Mouse (Mus musculus) forebrain, embryonic 13.5 days (tissue): ENCODE results near the gene Gm20481. TPM values are rescaled to one million over a fixed set of nuclear protein-coding genes. Genes with fewer than 3 reads are reported as not detected.

ENCODE experiments used
- ATAC-seq: fragments of 200-750 bp; cut with Nextera tagmentation; 2 replicates; pipeline ENCODE4 v1.8.0; 2017
- H3K27ac ChIP-seq: fragments of 300-500 bp; sonication (generic); 2 replicates; pipeline ENCODE4 v1.5.1; 2015; ENCODE audit warnings: inconsistent platforms, mild to moderate bottlenecking, moderate library complexity
- H3K27me3 ChIP-seq: fragments of 300-500 bp; sonication (generic); 2 replicates; pipeline ENCODE4 v1.6.1; 2015; ENCODE audit warnings: mild to moderate bottlenecking, inconsistent platforms
- H3K36me3 ChIP-seq: fragments of 300-500 bp; sonication (generic); 2 replicates; pipeline ENCODE4 v1.6.1; 2015; ENCODE audit warnings: mild to moderate bottlenecking, inconsistent platforms; ENCODE audit not compliant: poor library complexity, severe bottlenecking
- H3K4me1 ChIP-seq: fragments of 300-500 bp; sonication (generic); 2 replicates; pipeline ENCODE4 v1.6.1; 2015; ENCODE audit warnings: inconsistent platforms
- H3K4me2 ChIP-seq: fragments of 300-500 bp; sonication (generic); 2 replicates; pipeline ENCODE4 v1.6.1; 2015; ENCODE audit warnings: inconsistent platforms, mild to moderate bottlenecking, moderate library complexity
- H3K4me3 ChIP-seq: fragments of 300-500 bp; sonication (generic); 2 replicates; pipeline ENCODE4 v1.5.1; 2015; ENCODE audit warnings: mild to moderate bottlenecking, inconsistent platforms
- H3K9ac ChIP-seq: fragments of 300-500 bp; sonication (generic); 2 replicates; pipeline ENCODE4 v1.6.1; 2015; ENCODE audit warnings: mild to moderate bottlenecking, inconsistent platforms
- H3K9me3 ChIP-seq: fragments of 300-500 bp; sonication (generic); replicated peaks from 2 replicates; pipeline ENCODE4 v1.6.1; 2016; ENCODE audit warnings: inconsistent platforms
- WGBS: fragments of 180-500 bp; shearing (Covaris S2); methylation state at CpG from one replicate; pipeline ENCODE4 v1.1.7; 2015; 5-methylcytosine and 5-hydroxymethylcytosine counted together
- polyA plus RNA-seq: library from polyadenylated mRNA; unstranded; fragments of >200 nt; fragmentation: Nextera tagmentation; extraction: Ambion mirVana; gene quantifications from 2 replicates; pipeline ENCODE4 v1.2.1, GENCODE M21; 2015

Gm20481 gene
- polyA plus RNA-seq, 1 experiment from 2014 or later = not detected

DNA sequence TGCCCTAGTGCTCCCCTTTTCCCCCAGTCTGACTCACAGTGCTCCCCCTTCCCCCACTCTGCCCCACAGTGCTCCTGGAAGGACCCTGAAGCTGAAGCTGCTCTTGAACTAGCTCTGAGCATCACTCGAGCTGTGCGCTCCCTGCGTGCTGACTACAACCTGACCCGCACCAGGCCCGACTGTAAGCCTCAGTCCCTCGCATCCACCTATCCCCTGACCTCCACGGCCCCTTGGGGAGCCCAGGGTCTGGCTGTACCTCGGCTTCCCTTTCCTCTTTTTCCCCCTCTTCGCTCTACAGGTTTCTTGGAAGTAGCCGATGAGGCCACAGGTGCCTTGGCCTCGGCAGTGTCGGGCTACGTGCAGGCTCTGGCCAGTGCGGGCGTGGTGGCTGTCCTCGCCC is 45.6 kb downstream of the Gm20481 start:
- WGBS = 91% methylated on average over 16 of the region's 16 CpGs
- Histone ChIP-seq H3K9me3 (no peaks in the 10 kb centered on the region), H3K4me2 (no peak overlapping the region), H3K27ac (no peak overlapping the region), H3K27me3 (no peaks in the 10 kb centered on the region), H3K36me3 (peaks cover 76% of the 10 kb centered on the region), H3K4me3 (no peak overlapping the region), H3K4me1 (peaks cover 9% of the 10 kb centered on the region), H3K9ac (0 out of 2 replicates have a peak overlapping the region, but pooled peaks have one; percentile 18)
- no peak for ATAC-seq

DNA sequence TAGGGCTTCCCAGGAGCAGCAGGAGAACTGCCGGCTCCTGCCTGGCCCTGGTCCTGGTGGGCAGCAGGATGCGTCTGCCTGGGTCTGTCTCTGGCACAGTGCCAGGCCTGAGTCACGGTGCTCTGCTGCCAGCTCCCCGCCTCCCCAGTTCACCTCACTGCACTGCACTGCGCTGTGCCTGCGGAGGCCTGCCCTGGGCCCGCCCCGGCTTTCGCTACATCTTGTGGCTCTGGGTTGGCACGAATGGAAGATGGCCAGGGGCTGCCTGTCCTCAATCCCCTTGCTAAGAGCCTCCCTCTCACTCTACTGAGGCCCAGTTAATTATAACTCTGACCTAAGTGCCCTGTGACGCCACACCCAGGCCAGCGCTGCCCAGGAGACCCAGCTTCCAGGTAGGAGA is 46.7 kb downstream of the Gm20481 start, which contains the start of gene Vwa7:
TSS of gene Vwa7 (plus strand) at position 204 of the 400 bp plus-strand sequence.
- Histone ChIP-seq H3K27ac (peak within 1 kb of the TSS; percentile 44), H3K9ac (peak within 1 kb of the TSS; percentile 46), H3K4me1 (peaks cover 11% of the 10 kb centered on the region), H3K4me3 (no peak within 1 kb of the TSS), H3K4me2 (0 out of 2 replicates have a peak within 1 kb of the TSS, but pooled peaks have one; percentile 10), H3K9me3 (no peaks in the 10 kb centered on the region), H3K36me3 (peaks cover 65% of the 10 kb centered on the region), H3K27me3 (no peaks in the 10 kb centered on the region)
- WGBS = 38% methylated on average over 12 of the region's 12 CpGs
- ATAC-seq = peak; percentile 71

DNA sequence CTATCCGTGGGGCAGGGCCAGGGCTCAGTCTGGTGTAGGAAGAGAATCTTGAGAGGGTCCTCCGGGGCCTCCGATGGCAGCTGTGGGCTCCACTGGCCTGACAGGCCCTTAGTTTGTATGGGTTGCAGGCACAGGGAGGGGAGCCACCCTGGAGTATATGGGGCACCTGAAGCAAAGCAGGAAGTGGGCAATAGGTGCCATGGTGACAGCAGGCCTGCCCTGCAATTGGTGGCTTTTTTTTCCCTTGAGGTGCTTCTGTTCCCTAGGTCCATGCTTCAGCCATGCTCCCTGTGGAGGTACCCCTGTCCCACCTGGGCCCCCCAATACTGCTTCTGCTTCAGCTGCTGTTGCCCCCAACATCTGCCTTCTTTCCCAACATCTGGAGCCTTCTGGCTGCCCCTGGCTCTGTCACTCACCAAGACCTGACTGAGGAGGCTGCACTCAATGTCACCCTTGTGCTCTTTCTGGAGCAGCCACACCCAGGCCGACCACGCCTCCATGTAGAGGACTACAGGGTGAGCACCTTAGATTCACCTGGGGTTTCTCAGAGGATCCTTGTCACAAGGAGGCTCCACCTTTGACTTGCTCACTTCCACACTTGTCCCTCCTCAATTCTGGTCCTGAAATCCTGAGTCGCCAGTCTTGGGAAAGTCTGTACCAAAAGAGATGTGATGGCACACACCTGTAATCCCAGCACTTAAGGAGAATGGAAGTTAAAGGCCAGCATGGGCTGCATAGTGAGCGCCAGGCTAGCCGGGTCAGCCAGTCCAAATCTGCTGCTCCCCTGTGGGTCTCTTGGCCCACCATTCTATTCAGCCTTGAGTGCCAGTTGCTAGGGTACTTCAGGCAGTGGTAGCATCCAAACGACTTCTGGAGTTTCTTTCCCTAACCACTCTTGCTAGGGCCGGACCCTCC is 47.3 kb downstream of the Gm20481 start:
- 0 out of 2 replicates have a peak, but pooled peaks have one; percentile 3 for ATAC-seq
- Histone ChIP-seq H3K4me3 (no peak overlapping the region), H3K4me2 (no peak overlapping the region), H3K9me3 (no peaks in the 10 kb centered on the region), H3K36me3 (peaks cover 58% of the 10 kb centered on the region), H3K4me1 (peaks cover 14% of the 10 kb centered on the region), H3K27me3 (no peaks in the 10 kb centered on the region), H3K9ac (peak overlapping the region; percentile 46), H3K27ac (peak overlapping the region; percentile 44)
- 77% methylated on average over 10 of the region's 10 CpGs for WGBS

DNA sequence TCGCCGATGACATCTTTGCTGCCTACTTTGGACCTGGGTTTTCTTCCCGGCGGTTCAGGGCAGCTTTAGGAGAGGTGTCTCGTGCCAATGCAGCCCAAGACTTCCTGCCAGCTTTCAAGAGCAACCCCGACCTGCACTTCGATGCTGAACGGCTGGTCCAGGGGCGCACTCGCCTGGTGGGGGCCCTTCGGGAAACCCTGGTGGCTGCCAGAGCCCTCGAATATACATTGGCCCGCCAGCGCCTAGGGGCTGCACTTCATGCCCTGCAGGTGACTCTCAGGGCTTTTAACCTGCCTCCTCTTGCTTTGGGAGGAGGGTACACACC is 48.0 kb downstream of the Gm20481 start:
- no peaks in the 10 kb centered on the region for H3K9me3 ChIP-seq
- 75% methylated on average over 14 of the region's 14 CpGs for WGBS
- ATAC-seq = no peak
- peak overlapping the region; percentile 21; the same call in 1 of the 2 replicates for H3K9ac ChIP-seq
- peaks cover 14% of the 10 kb centered on the region for H3K4me1 ChIP-seq
- no peak overlapping the region for H3K4me3 ChIP-seq
- no peaks in the 10 kb centered on the region for H3K27me3 ChIP-seq
- no peak overlapping the region for H3K27ac ChIP-seq
- no peak overlapping the region for H3K4me2 ChIP-seq
- H3K36me3 ChIP-seq = peaks cover 52% of the 10 kb centered on the region

DNA sequence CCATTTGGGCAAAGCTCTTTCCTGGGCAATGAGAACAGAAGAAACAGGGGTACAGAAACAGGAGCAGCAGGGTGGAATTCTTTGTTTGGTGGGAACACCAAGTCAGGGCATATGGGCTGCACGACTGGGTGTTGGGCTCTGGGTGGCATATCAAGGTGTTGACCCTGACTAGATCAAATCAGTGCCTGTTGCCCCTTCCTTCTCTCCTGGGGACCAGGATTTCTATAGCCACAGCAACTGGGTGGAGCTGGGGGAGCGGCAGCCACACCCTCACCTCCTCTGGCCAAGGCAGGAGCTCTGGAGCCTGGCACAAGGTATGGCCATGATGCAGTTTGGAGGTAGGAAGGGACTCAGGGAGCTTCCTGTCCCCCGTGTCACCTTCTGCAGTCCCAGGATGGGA is 48.5 kb downstream of the Gm20481 start:
- H3K36me3 ChIP-seq = peaks cover 47% of the 10 kb centered on the region
- no peaks in the 10 kb centered on the region for H3K27me3 ChIP-seq
- no peak overlapping the region for H3K4me2 ChIP-seq

DNA sequence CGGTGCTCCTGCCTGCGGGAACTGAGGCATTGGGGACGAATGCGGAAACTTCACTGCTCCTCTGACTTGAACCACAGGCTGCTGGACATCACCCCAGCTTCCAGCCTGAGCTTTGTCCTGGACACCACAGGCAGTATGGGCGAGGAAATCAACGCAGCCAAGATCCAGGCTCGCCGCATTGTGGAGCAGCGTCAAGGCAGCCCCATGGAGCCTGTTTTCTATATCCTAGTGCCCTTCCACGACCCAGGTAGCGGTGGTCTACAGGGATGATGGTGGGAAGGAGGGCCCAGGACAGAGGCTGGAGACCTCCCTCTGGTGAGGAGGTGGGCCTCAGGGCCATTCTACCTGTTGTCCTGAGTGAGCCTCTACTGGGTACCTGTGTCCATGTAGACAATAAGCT is 50.2 kb downstream of the Gm20481 start:
- no peak for ATAC-seq
- Histone ChIP-seq H3K9me3 (no peaks in the 10 kb centered on the region), H3K9ac (no peak overlapping the region), H3K4me1 (peaks cover 14% of the 10 kb centered on the region), H3K4me3 (no peak overlapping the region), H3K36me3 (peaks cover 30% of the 10 kb centered on the region), H3K4me2 (no peak overlapping the region), H3K27me3 (no peaks in the 10 kb centered on the region), H3K27ac (no peak overlapping the region)
- 78% methylated on average over 11 of the region's 11 CpGs for WGBS

More for the DNA sequence above, 48.5 kb downstream of the Gm20481 start:
- no peak for ATAC-seq
- Histone ChIP-seq H3K4me3 (no peak overlapping the region), H3K4me1 (peaks cover 14% of the 10 kb centered on the region), H3K9me3 (no peaks in the 10 kb centered on the region), H3K27ac (no peak overlapping the region), H3K9ac (0 out of 2 replicates have a peak overlapping the region, but pooled peaks have one; percentile 21)
- 74% methylated on average over 3 of the region's 3 CpGs for WGBS

DNA sequence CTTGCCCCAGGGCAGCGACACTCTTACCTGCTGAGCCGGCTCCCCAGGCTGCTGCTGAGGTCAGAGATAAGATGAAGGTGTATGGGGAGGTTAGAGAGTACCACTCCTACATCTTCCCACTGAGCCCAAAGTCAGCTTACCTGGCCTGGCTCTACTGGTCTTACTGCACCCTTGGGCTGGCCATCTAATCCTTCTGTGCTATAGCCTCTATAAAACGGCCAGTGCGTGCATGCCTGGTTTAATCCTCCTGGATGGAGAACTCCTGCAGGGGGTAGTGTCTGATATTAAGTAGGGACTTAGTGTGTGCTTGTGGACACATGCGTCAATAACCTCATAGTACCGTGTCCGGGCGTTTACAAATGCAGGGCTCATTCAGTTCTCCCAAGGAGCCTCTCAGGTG is 50.8 kb downstream of the Gm20481 start:
- H3K9me3 ChIP-seq = no peaks in the 10 kb centered on the region
- no peak overlapping the region for H3K27ac ChIP-seq
- H3K36me3 ChIP-seq = peaks cover 23% of the 10 kb centered on the region
- peaks cover 14% of the 10 kb centered on the region for H3K4me1 ChIP-seq
- H3K9ac ChIP-seq = no peak overlapping the region
- H3K27me3 ChIP-seq = no peaks in the 10 kb centered on the region
- no peak overlapping the region for H3K4me2 ChIP-seq
- 86% methylated on average over 8 of the region's 8 CpGs for WGBS
- ATAC-seq = no peak
- H3K4me3 ChIP-seq = no peak overlapping the region

DNA sequence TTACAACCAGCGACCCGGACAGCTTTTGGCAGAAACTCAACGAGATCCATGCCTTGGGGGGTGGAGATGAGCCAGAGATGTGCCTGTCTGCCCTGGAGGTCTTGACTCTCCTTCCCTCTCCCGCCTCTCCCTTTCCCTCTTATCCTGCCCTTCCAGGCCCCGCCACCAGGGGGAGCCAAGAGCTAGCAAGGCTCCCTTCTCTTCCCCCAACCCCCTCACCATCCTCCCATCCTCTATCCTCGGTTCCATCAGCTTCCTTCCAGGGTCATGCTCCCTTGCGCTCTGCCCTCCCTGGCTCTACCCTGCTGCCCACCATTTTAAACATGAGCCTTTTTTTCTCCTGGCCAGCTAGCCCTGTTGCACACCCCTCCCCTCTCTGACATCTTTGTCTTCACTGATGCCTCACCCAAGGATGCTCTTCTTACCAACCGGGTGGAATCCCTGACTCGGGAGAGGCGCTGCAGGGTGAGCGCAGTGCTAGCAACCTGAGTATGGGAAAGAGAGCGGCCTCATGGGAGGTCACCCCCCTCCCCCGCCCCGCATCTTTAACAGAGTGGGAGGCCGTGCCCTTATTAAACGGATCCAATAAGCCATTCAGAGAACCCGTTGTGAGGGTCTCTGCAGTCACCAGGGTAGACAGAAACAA is 51.6 kb downstream of the Gm20481 start:
- Histone ChIP-seq H3K4me1 (peaks cover 16% of the 10 kb centered on the region), H3K4me3 (no peak overlapping the region), H3K9ac (no peak overlapping the region), H3K4me2 (peak overlapping the region; percentile 36), H3K27ac (peak overlapping the region; percentile 2; the same call in 1 of the 2 replicates), H3K36me3 (peaks cover 16% of the 10 kb centered on the region), H3K9me3 (no peaks in the 10 kb centered on the region), H3K27me3 (no peaks in the 10 kb centered on the region)
- ATAC-seq = peak; percentile 74
- WGBS = 4% methylated on average over 17 of the region's 17 CpGs

Other genes starting within 250 kb of the Gm20481 start
- not detected in 2 replicates for gene C4b, start 226.0 kb upstream of the Gm20481 start, polyA plus RNA-seq
- not detected in 2 replicates for gene Cyp21a1, start 165.4 kb upstream of the Gm20481 start, polyA plus RNA-seq
- gene Stk19, start 133.0 kb upstream of the Gm20481 start, polyA plus RNA-seq = 36.6 and 40.0 TPM in 2 replicates
- gene Dxo, start 132.9 kb upstream of the Gm20481 start, polyA plus RNA-seq = 68.6 and 75.7 TPM in 2 replicates
- gene Skiv2l, start 119.7 kb upstream of the Gm20481 start, polyA plus RNA-seq = 50.1 and 57.9 TPM in 2 replicates
- 106 and 109 TPM in 2 replicates for gene Nelfe, start 119.5 kb upstream of the Gm20481 start, polyA plus RNA-seq
- gene Cfb, start 107.4 kb upstream of the Gm20481 start, polyA plus RNA-seq = 1.9 and 2.0 TPM in 2 replicates
- 7.8 and 9.7 TPM in 2 replicates for gene Zbtb12, start 90.4 kb upstream of the Gm20481 start, polyA plus RNA-seq
- gene Gm20547, start 87.9 kb upstream of the Gm20481 start, polyA plus RNA-seq = not detected in 2 replicates
- 0.74 and 1.4 TPM in 2 replicates for gene C2, start 71.6 kb upstream of the Gm20481 start, polyA plus RNA-seq
- 97.9 and 107 TPM in 2 replicates for gene Ehmt2, start 71.4 kb upstream of the Gm20481 start, polyA plus RNA-seq
- gene Slc44a4, start 55.4 kb upstream of the Gm20481 start, polyA plus RNA-seq = not detected in 2 replicates
- 18.0 and 18.7 TPM in 2 replicates for gene Neu1, start 38.7 kb upstream of the Gm20481 start, polyA plus RNA-seq
- 0.10 and 0.12 TPM in 2 replicates for gene Hspa1b, start 10.7 kb upstream of the Gm20481 start, polyA plus RNA-seq
- gene Hspa1a, start 2.2 kb downstream of the Gm20481 start, polyA plus RNA-seq = 1.5 and 1.6 TPM in 2 replicates
- gene Hspa1l, start 2.8 kb downstream of the Gm20481 start, polyA plus RNA-seq = 1.00 and 1.3 TPM in 2 replicates
- 203 and 213 TPM in 2 replicates for gene Lsm2, start 11.9 kb downstream of the Gm20481 start, polyA plus RNA-seq
- gene Vars, start 31.1 kb downstream of the Gm20481 start, polyA plus RNA-seq = 88.4 and 104 TPM in 2 replicates
- gene Vwa7, start 46.7 kb downstream of the Gm20481 start, polyA plus RNA-seq = 0.18 and 0.20 TPM in 2 replicates
- gene Sapcd1, start 58.1 kb downstream of the Gm20481 start, polyA plus RNA-seq = 7.2 and 7.8 TPM in 2 replicates
- gene Msh5, start 76.8 kb downstream of the Gm20481 start, polyA plus RNA-seq = 4.5 and 5.9 TPM in 2 replicates
- 141 and 147 TPM in 2 replicates for gene Clic1, start 80.1 kb downstream of the Gm20481 start, polyA plus RNA-seq
- gene Ddah2, start 89.1 kb downstream of the Gm20481 start, polyA plus RNA-seq = 543 and 566 TPM in 2 replicates
- not detected in 2 replicates for gene Ly6g6c, start 95.5 kb downstream of the Gm20481 start, polyA plus RNA-seq
- gene Mpig6b, start 96.3 kb downstream of the Gm20481 start, polyA plus RNA-seq = 0.29 and 0.56 TPM in 2 replicates
- 1.7 and 2.3 TPM in 2 replicates for gene Ly6g6e, start 107.0 kb downstream of the Gm20481 start, polyA plus RNA-seq
- 0.58 and 0.81 TPM in 2 replicates for gene Ly6g6d, start 108.2 kb downstream of the Gm20481 start, polyA plus RNA-seq
- gene Ly6g6f, start 115.7 kb downstream of the Gm20481 start, polyA plus RNA-seq = 0.25 TPM in 1 of 2 replicates, not detected in the other
- 74.9 and 77.6 TPM in 2 replicates for gene Abhd16a, start 119.4 kb downstream of the Gm20481 start, polyA plus RNA-seq
- not detected in 2 replicates for gene Ly6g5c, start 138.4 kb downstream of the Gm20481 start, polyA plus RNA-seq
- 1.2 and 1.3 TPM in 2 replicates for gene Ly6g5b, start 145.5 kb downstream of the Gm20481 start, polyA plus RNA-seq
- gene Gpank1, start 151.5 kb downstream of the Gm20481 start, polyA plus RNA-seq = 32.4 and 33.3 TPM in 2 replicates
- gene Csnk2b, start 152.1 kb downstream of the Gm20481 start, polyA plus RNA-seq = 339 and 356 TPM in 2 replicates
- 8.3 and 8.6 TPM in 2 replicates for gene D17H6S53E, start 156.5 kb downstream of the Gm20481 start, polyA plus RNA-seq
- gene Apom, start 162.1 kb downstream of the Gm20481 start, polyA plus RNA-seq = 0.93 and 0.99 TPM in 2 replicates
- 82.5 and 82.6 TPM in 2 replicates for gene Bag6, start 165.3 kb downstream of the Gm20481 start, polyA plus RNA-seq
- gene Prrc2a, start 195.0 kb downstream of the Gm20481 start, polyA plus RNA-seq = 213 TPM in 2 replicates
- gene Aif1, start 206.2 kb downstream of the Gm20481 start, polyA plus RNA-seq = 5.6 and 6.0 TPM in 2 replicates
- gene Lst1, start 218.5 kb downstream of the Gm20481 start, polyA plus RNA-seq = 3.5 and 4.2 TPM in 2 replicates
- 0.20 TPM in 1 of 2 replicates, not detected in the other for gene Ltb, start 224.5 kb downstream of the Gm20481 start, polyA plus RNA-seq
- gene Tnf, start 232.1 kb downstream of the Gm20481 start, polyA plus RNA-seq = not detected in 2 replicates
- 0.16 TPM in 1 of 2 replicates, not detected in the other for gene Lta, start 235.4 kb downstream of the Gm20481 start, polyA plus RNA-seq